Mouse (Mus musculus) olfactory bulb, adult 2 months (tissue): ENCODE measurements around the gene Slc27a1.

Experiments used
- CTCF ChIP-seq: fragments of 200-500 bp; IDR thresholded peaks from 2 replicates; pipeline ENCODE4 v1.5.1; 2012; ENCODE audit warnings: low read depth, mild to moderate bottlenecking, low read length, moderate library complexity; ENCODE audit not compliant: insufficient read depth
- POLR2A ChIP-seq: fragments of 200-500 bp; IDR thresholded peaks from 2 replicates; pipeline ENCODE4 v1.6.1; 2012; ENCODE audit warnings: mild to moderate bottlenecking, low read depth, low read length, moderate library complexity; ENCODE audit not compliant: insufficient read depth

DNA sequence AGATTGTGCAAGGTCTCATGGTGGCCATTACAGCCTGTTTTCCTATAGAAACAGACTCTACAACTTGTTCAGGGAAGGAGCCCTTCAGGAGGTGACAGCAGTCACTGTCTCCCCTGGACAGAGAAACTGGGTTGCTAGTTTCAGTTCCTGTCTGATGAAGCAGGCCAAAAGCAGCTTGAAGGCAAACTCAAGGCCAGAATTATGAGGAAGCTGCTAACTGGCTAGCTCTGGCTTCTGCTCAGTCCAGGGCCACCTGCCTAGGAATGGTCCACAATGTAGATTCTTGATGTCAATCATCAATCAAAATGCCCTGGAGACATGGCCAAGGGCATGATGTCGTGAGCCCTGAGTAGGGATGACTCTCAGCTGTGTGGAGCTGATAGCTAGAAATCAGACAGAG is 56.4 kb downstream of the Slc27a1 start:
- TF ChIP-seq CTCF (no peak), POLR2A (no peak)
